Mouse (Mus musculus) layer of hippocampus, postnatal 10 days (tissue): Measurements from ENCODE around the gene Rnf212. TPM values are rescaled to one million over a fixed set of nuclear protein-coding genes. Genes with fewer than 3 reads are reported as not detected.
"Not testable (repeated sequence)": the region's sequence is repeated elsewhere in the genome, so short reads cannot be mapped to it uniquely, and the experiment has no call there.

Experiments used
- DNase-seq, 2 experiments: peaks; one replicate each; pipeline ENCODE4 v3.0.0; 2021; ENCODE audit warnings: low spot score in 2 of 2
- long read RNA-seq: library from polyadenylated mRNA; stranded (forward); transcript quantifications from one replicate; pipeline ENCODE4 v2.0.0, GENCODE M21; 2023
- total RNA-seq, 2 experiments: library from RNA; stranded (reverse); gene quantifications; 2 replicates each; pipeline ENCODE4 v1.2.3; 2021

The Rnf212 gene
- total RNA-seq, result not detected
- long read RNA-seq, result 0 reads

- no peak for DNase-seq
Observed at GRCm38 (mm10) chr5:108774630-108775306, at the start of gene Rnf212. Gene Rnf212, minus strand, starts transcription at chr5:108774982.

DNA sequence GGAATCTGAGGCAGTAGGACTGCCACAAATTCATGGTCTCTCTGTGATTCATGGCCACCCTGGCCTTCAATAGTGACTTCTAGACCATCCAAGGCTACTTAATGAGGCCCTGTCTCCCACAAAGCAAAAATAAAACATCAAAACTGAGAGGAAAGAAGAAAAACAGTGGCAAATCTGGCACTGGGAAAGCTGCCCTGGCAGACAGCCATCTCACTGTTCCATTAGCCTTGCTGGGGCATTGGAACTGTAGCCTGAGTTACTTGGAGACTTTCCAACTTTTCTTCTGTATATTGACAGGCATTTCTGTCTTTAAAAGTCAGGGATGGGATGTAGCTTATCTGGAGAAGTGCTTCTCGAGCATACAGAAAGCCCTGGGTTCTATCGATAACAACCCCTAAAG, 48.5 kb upstream of the Rnf212 start:
- peak in 1 of 2 experiments; percentile 10 for DNase-seq

DNA sequence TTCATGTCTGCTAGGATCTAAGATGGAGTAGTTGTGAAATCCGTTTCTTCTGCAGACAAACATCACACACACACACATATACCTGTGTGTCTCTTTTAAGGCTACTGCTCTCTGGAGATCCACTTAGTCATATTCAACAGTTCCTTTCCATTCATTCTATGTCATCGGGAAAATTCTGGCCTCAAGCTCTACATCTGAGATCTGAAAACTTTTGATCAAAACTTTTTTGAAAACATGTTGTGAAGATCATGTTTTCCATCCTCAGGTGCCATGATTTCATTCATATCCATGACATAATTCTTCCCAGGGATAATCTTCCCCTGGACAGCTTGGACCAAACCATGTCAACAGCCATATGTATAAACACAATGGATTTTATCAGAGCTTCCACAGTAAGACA, 34.0 kb upstream of the Rnf212 start, which contains the start of gene Vmn2r8:
TSS of gene Vmn2r8 (minus strand) at position 101 of the 400 bp plus-strand sequence.
- DNase-seq, result not testable (repeated sequence)

DNA sequence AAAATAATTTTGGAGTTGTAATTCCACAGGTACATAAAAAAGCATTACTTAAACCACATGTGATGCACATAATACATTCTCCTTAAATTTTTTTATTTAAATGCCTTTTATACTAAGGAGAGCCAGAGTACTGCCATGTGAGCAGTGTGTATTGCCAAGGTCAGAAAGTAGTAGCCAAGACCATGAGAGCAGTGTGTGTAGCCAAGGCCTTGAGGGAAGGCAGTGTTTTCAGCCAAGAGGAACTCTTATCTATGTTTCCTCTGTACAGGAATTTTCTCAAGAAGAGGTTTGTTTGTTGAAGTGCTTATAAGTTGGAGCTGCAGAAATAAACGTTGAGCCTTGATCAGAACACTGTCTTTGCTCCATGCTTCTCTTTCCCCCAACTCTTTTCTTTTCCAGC, 28.9 kb upstream of the Rnf212 start:
- no peak for DNase-seq

- DNase-seq, result not testable (repeated sequence)
Observed at GRCm38 (mm10) chr5:108795263-108795662, 20.5 kb upstream of the Rnf212 start, which contains the start of gene Tmed11. Gene Tmed11, minus strand, starts transcription at chr5:108795363.

- DNase-seq, result peak; percentile 32 to 43
Observed at GRCm38 (mm10) chr5:108790385-108790784, 15.6 kb upstream of the Rnf212 start.

GRCm38 (mm10) chr5:108760002-108760401, 14.8 kb downstream of the Rnf212 start:
- DNase-seq, result no peak

GRCm38 (mm10) chr5:108758396-108758795, 16.4 kb downstream of the Rnf212 start:
- DNase-seq, result peak; percentile 23 to 35

- DNase-seq, result not testable (repeated sequence)
Observed at GRCm38 (mm10) chr5:108751258-108751657, 23.5 kb downstream of the Rnf212 start.

DNA sequence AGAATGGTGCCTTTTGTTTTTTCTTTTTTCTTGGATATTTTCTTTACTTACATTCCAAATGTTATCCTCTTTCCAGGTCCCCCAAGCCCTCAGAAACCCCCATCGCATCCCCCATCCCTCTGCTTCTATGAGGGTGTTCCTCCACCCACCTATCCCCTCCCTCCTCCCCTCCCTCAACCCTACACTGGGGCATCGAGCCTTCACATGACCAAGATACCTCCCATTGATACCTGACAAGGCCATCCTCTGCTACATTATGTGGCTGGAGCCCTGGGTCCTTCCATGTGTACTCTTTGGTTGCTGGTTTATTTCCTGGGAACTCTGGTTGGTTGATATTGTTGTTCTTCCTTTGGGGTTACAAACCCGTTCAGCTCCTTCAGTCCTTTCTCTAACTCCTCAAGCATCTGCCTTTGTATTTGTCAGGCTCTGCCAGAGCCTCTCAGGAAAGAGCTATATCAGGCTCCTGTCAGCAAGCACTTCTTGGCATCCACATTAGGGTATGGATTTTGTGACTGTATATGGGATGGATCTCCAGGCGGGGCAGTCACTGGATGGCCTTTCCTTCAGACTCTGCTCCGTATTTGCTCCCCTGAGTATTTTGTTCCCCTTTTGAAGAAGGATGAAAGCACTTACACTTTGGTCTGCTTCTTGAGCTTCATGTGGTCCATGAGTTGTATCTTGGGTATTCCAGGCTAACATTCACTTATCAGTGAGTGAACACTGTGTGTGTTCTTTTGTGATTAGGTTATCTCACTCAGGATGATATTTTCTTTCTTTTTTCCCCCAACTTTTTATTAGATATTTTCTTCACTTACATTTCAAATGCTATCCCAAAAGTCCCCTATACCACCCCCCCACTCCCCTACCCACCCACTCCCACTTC, 24.2 kb downstream of the Rnf212 start:
- no peak for DNase-seq

- no peak for DNase-seq
Observed at GRCm38 (mm10) chr5:108744629-108745028, 30.2 kb downstream of the Rnf212 start.

DNA sequence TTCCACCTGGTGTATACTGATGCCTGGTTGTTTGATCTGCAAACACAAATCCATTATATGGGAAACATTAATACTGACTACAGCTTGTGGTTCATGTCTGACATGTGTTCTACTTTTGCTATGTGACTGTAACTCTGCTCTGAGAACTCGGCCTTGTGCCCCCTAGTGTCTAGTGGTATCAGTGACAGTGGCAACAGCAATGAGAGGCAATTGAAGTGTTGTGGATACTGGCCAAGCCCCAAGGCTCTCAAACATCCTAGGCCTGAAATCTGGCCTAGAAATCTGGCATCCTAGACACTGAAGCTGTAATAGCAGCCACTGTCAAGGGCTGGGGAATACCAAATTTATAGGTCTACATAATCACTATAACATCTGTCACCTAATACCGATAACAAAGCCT, 30.9 kb downstream of the Rnf212 start:
- DNase-seq, result no peak

GRCm38 (mm10) chr5:108742596-108742995, 32.2 kb downstream of the Rnf212 start:
- DNase-seq, result no peak

GRCm38 (mm10) chr5:108741844-108742243, 32.9 kb downstream of the Rnf212 start:
- DNase-seq, result no peak

DNA sequence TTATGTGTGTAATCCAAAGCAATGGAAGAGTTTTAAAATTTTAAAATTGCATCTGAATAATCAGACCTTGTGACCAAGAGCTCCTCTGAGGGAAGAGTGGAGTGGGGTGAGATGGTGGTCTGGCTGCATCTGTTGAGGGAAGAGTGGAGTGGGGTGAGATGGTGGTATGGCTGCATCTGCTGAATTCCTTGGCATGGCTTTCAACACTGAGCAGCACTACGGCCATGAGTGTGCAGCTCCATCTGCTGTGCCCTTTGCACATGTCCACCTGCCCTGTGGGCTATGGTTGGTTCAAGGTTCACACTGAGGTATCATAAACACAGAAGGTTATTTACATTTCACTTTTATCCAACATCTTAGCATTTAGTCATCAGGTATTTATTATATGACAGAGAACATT, 47.4 kb downstream of the Rnf212 start:
- DNase-seq, result no peak

GRCm38 (mm10) chr5:108726557-108727248, 48.1 kb downstream of the Rnf212 start:
- DNase-seq, result peak; percentile 80 to 83

- no peak for DNase-seq
Observed at GRCm38 (mm10) chr5:108724006-108724405, 50.8 kb downstream of the Rnf212 start.

DNA sequence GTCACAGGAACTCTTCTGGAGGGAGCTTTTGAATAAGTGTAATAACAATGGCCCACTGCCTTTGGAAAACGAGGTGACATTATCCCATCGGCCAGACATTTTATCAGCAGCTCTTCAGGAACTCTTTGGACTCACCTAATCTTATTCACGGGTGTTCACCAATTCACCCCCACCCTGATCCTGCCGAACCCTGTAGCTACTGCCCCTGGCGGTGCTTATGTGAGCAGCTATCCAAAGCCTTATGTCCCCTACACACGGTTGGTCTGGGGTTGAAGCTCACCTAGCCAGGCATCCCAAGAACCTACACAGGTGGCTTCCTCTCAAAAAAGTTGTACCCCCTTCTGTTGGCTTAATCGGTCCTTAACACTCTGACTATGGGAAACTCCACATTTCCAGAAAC, 55.0 kb downstream of the Rnf212 start:
- DNase-seq, result no peak

- no peak for DNase-seq
Observed at GRCm38 (mm10) chr5:108718051-108718450, 56.7 kb downstream of the Rnf212 start.

DNA sequence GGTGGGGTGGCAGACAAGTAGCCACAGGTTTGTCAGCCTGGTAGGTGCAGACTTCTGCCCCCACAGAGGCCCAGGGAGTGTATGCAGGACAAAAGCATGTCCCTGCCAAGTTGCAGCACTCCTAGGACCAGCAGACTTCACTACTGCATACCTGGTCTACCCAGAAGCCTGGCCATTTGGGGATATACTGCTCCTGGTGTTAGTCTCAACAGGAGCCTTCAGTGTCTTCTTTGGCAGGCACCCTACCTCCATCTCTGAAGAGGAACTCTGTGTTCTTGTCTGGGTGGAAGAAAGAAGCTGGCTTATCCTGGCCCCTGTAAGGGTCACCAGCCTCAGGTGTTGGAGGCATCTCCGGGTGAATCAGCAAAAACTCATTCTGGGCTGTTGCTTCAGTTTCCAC, 58.8 kb downstream of the Rnf212 start:
- DNase-seq, result no peak

DNA sequence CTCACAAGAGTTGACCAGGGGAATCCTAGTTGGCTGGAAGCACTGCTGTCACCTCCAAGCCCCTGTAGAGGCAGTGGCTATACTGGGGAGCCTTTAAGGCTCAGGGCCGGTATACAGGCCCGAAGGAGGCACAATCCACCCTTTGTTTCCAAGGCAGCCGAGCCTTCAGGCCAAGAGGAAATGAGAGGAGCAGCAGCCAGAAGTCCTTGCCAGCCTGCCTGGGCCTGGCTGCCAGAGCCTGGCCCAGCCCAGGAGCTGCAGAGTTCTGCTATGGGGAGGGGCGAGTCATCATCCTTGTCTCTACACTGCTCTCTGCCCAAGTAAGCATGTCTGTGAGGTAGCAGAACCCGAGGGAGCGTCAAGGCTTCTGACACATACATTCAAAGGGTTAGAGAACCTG, 60.6 kb downstream of the Rnf212 start:
- peak; percentile 43 to 67 for DNase-seq

DNA sequence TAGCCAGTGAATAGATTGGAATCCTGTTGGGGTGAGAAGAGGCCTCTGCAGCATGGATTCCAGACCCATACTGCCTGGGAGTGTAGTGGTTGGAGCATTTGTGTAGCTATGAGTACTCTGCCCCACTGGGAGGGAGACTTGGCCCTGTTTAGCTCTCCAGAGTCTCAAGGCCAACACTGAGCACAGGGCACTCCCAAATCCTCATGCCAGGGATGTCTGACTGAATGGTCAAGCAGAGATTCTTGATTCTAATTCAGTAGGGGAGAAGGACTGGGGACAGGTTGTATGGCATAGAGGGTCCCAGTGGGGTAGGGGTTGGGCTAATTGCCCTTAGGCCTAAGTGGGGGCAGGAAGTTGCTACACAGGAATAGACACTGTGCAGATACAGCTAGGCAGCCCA, 61.1 kb downstream of the Rnf212 start:
- no peak for DNase-seq
